Mouse (Mus musculus) gastrocnemius, postnatal 25 days (tissue): ENCODE data around the gene Asap3. TPM values are rescaled to one million over a fixed set of nuclear protein-coding genes. Genes with fewer than 3 reads are reported as not detected.

Experiments used
- DNase-seq: peaks from one replicate; pipeline ENCODE4 v3.0.0; 2022
- total RNA-seq, 2 experiments: library from RNA; stranded (reverse); gene quantifications; 1 replicate in 1 of 2; 2 replicates in 1 of 2; pipeline ENCODE4 v1.2.3; 2021

The Asap3 gene
- total RNA-seq, 2 experiments from 2014 or later, result 2.8 to 3.0 TPM

- no peak for DNase-seq
These were observed 85.5 kb downstream of the Asap3 start for GRCm38 (mm10) chr4:136291692-136292091.

Other genes with a start within 250 kb of the Asap3 start
- gene Gale, start 242.6 kb upstream of the Asap3 start, total RNA-seq, result 1 to 10 TPM in 1 of 2 experiments, under 1 TPM in 1; 0.72 to 1.5 TPM
- 10 to 100 TPM; 25.3 to 30.7 TPM for gene Lypla2, start 233.7 kb upstream of the Asap3 start, total RNA-seq
- 10 to 100 TPM; 22.0 to 22.6 TPM for gene Pithd1, start 219.1 kb upstream of the Asap3 start, total RNA-seq
- 10 to 100 TPM; 45.3 to 50.6 TPM for gene Eloa, start 184.6 kb upstream of the Asap3 start, total RNA-seq
- gene Rpl11, start 152.9 kb upstream of the Asap3 start, total RNA-seq, result 100 to 1,000 TPM; 209 to 218 TPM
- gene Id3, start 62.9 kb upstream of the Asap3 start, total RNA-seq, result 10 to 100 TPM; 13.5 to 21.2 TPM
- gene E2f2, start 34.0 kb upstream of the Asap3 start, total RNA-seq, result 1 to 10 TPM; 1.8 to 3.5 TPM
- 100 to 1,000 TPM; 234 to 298 TPM for gene Tcea3, start 41.4 kb downstream of the Asap3 start, total RNA-seq
- gene Zfp46, start 78.3 kb downstream of the Asap3 start, total RNA-seq, result 10 to 100 TPM; 25.4 to 26.1 TPM
- gene Hnrnpr, start 104.6 kb downstream of the Asap3 start, total RNA-seq, result 10 to 100 TPM; 19.7 to 20.1 TPM
- not detected for gene Htr1d, start 217.2 kb downstream of the Asap3 start, total RNA-seq